Mouse (Mus musculus) forebrain, embryonic 16.5 days (tissue): Measurements from ENCODE around the gene Zfp280c. TPM values are rescaled to one million over a fixed set of nuclear protein-coding genes. Genes with fewer than 3 reads are reported as not detected.
A peak's percentile ranks its signal among the peaks of the same experiment; 100 is the strongest.

Experiments used
- ATAC-seq: fragments of 200-750 bp; cut with Nextera tagmentation; 2 replicates; pipeline ENCODE4 v1.8.0; 2017; ENCODE audit warnings: mild to moderate bottlenecking, moderate library complexity
- H3K27ac ChIP-seq: fragments of 300-500 bp; sonication (generic); 2 replicates; pipeline ENCODE4 v1.5.1; 2014; ENCODE audit warnings: low read length, control low read depth
- H3K27me3 ChIP-seq: fragments of 300-500 bp; sonication (generic); replicated peaks from 2 replicates; pipeline ENCODE4 v1.6.1; 2014; ENCODE audit warnings: low read length; ENCODE audit not compliant: control insufficient read depth, insufficient read depth
- H3K36me3 ChIP-seq: fragments of 300-500 bp; sonication (generic); 2 replicates; pipeline ENCODE4 v1.6.1; 2014; ENCODE audit not compliant: control insufficient read depth, insufficient read depth
- H3K4me1 ChIP-seq: fragments of 300-500 bp; sonication (generic); replicated peaks from 2 replicates; pipeline ENCODE4 v1.6.1; 2014; ENCODE audit warnings: low read length; ENCODE audit not compliant: control insufficient read depth, insufficient read depth
- H3K4me2 ChIP-seq: fragments of 300-500 bp; sonication (generic); 2 replicates; pipeline ENCODE4 v1.6.1; 2014; ENCODE audit warnings: mild to moderate bottlenecking, low read length, control low read depth
- H3K4me3 ChIP-seq: fragments of 300-500 bp; sonication (generic); replicated peaks from 2 replicates; pipeline ENCODE4 v1.5.1; 2014; ENCODE audit warnings: mild to moderate bottlenecking, low read length, control low read depth
- H3K9ac ChIP-seq: fragments of 300-500 bp; sonication (generic); replicated peaks from 2 replicates; pipeline ENCODE4 v1.6.1; 2014; ENCODE audit warnings: low read depth, low read length, control low read depth
- H3K9me3 ChIP-seq: fragments of 300-500 bp; sonication (generic); 2 replicates; pipeline ENCODE4 v1.6.1; 2016; ENCODE audit warnings: low read length; ENCODE audit not compliant: control insufficient read depth
- WGBS: fragments of 180-500 bp; shearing (Covaris S2); extraction: QIAGEN DNeasy Blood & Tissue Kit; methylation state at CpG from one replicate; pipeline ENCODE4 v1.1.7; 2014; 5-methylcytosine and 5-hydroxymethylcytosine counted together
- polyA plus RNA-seq: library from polyadenylated mRNA; unstranded; fragments of >200 nt; fragmentation: Nextera tagmentation; extraction: Ambion mirVana; gene quantifications from 2 replicates; pipeline ENCODE4 v1.2.1, GENCODE M21; 2015

Zfp280c gene
- polyA plus RNA-seq = 12.7 and 13.0 TPM in 2 replicates

DNA sequence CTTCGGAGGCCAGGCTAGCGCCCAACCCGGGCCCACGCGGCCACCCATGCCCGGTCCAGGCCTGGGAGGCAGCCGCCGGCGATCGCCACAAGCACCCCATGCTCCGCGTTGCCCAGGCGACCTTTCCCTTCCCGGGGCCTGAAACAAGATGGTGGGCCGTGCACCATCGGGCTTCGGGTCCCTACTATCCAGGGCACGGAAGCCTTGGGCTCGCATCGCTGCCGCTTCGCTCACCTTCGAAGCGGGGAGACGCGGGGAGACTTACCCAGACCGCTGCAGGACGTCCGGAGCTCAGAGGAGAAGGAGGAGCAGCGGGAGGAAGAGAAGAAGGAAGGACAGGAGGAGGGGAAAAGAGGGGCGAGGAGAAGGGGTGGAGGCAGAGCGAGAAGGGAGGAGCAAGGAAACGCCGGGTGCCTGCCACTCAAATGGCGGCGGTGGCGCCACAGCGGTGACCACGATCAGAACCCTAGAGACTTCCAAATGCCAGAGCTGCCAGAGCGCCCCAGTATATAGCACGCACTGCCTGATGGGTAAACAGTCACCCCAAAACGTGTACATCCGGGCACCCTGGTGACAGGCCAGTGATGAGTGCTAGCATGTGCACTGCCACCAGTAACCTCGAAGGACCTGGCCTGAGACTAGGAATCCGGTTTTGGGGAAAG, at the start of gene Zfp280c:
TSS of gene Zfp280c (minus strand) at position 406 of the 662 bp plus-strand sequence.
- WGBS = 20% methylated on average over 34 of the region's 45 CpGs
- peaks cover 2% of the 10 kb centered on the region; the same call in 1 of the 2 replicates for H3K36me3 ChIP-seq
- H3K4me3 ChIP-seq = peak within 1 kb of the TSS; percentile 64
- peak within 1 kb of the TSS; percentile 52 for H3K4me2 ChIP-seq
- peak within 1 kb of the TSS; percentile 84 for H3K27ac ChIP-seq
- peak; percentile 93 for ATAC-seq
- no peaks in the 10 kb centered on the region for H3K27me3 ChIP-seq
- no peaks in the 10 kb centered on the region for H3K9me3 ChIP-seq
- H3K4me1 ChIP-seq = peaks cover 5% of the 10 kb centered on the region
- H3K9ac ChIP-seq = peak within 1 kb of the TSS; percentile 75

DNA sequence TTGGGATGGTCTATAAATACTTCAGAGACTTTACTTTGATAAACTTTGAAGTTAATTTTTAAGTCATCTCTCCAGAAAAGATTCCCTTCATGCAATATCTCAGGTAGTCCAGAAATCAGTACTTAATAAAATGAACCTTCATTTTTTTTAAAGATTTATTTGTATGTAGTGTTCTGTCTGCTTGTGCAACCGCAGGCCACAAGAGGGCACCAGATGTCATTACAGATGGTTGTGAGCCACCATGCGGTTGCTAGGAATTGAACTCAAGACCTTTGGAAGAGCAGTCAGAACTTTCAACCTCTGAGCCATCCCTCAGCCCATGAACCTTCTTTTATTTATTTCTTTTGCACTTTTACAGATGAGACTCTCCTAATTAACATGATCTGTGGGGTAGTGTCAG, 42.7 kb upstream of the Zfp280c start:
- no peak for ATAC-seq
- H3K27me3 ChIP-seq = no peaks in the 10 kb centered on the region
- 70% methylated on average over 2 of the region's 2 CpGs for WGBS

DNA sequence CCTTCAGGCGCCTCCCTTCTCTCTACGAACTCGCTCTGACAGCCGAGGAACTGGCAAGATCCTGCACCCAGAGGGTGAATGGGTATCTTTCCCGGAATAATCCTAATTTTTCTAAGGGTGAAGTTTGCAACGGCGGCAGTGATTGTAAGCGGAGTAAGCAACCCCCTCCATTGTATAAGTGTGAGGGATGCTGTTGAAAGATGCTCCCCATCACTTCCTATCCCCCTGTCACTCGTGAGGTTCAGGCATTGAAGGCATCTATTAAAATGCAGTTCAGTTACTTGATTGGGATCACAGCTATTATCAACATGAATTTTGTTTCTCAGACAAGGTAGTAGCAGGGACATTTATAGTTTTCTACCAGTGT, 29.7 kb upstream of the Zfp280c start:
- H3K36me3 ChIP-seq = no peaks in the 10 kb centered on the region
- 18% methylated on average over 9 of the region's 9 CpGs for WGBS
- no peaks in the 10 kb centered on the region for H3K9me3 ChIP-seq
- H3K4me3 ChIP-seq = peak overlapping the region; percentile 57
- no peak for ATAC-seq
- peak overlapping the region; percentile 57 for H3K9ac ChIP-seq
- H3K4me2 ChIP-seq = peak overlapping the region; percentile 47
- peak overlapping the region; percentile 90 for H3K27ac ChIP-seq
- no peaks in the 10 kb centered on the region for H3K27me3 ChIP-seq
- H3K4me1 ChIP-seq = peaks cover 3% of the 10 kb centered on the region; the same call in 1 of the 2 replicates

More for the DNA sequence above, 42.7 kb upstream of the Zfp280c start:
- Histone ChIP-seq H3K4me2 (no peak overlapping the region), H3K4me3 (no peak overlapping the region), H3K36me3 (no peaks in the 10 kb centered on the region), H3K9ac (no peak overlapping the region), H3K9me3 (no peaks in the 10 kb centered on the region), H3K4me1 (no peaks in the 10 kb centered on the region), H3K27ac (no peak overlapping the region)

DNA sequence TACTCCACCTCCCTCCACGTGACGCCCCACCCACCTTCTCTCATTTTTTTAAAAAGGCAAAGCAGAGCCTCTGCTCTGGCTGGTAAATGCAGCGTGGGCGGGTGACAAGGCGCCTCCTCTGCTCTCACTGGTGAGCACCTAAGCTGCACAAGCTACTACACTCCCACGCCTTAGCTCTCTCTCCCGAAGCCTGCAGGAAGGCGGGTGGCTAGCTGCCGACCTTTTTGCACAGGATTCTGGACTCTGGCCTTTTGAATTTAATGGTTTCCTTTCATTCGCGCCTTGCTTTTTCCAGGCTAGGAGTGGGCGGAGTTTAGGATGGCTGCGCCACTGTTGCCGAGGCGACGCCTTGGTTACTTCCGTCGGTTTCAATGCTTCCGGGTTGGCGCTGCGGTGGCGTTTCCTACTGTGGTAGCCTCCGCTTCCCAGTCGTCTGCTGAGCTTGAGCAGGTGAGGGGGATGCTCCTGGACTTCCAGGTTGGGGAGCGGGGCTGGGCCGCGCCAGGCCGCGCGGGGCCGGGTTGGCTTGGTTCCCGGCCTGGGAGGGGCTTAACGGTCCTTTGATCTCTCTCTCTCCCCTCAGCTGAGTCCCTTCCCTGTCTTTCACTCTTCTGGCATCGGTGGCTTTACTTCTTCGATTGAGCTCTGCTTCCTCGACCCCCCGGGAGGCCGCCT, 29.2 kb upstream of the Zfp280c start, which contains the start of gene Slc25a14:
TSS of gene Slc25a14 (plus strand) at position 35 of the 675 bp plus-strand sequence.
- H3K4me3 ChIP-seq = peak within 1 kb of the TSS; percentile 57
- WGBS = 15% methylated on average over 38 of the region's 38 CpGs
- no peaks in the 10 kb centered on the region for H3K9me3 ChIP-seq

DNA sequence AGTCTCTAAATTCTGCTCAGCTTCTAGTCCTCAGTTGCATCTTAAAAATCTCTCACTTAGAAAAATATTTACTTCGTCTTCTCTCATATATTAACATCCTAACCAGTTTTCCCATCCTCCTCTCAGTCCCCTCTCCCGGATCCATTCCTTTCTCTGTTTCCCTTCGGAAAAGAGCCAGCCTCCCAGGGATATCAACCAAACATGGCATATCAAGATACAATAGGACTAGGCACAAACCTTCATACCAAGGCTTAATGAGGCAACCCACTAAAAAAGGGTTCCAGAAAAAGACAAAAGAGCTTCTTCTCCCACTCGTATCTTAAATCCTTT, 28.7 kb upstream of the Zfp280c start:
- Histone ChIP-seq H3K4me3 (peak overlapping the region; percentile 57), H3K4me1 (peaks cover 3% of the 10 kb centered on the region; the same call in 1 of the 2 replicates), H3K9ac (peak overlapping the region; percentile 56), H3K27me3 (no peaks in the 10 kb centered on the region), H3K4me2 (peak overlapping the region; percentile 51), H3K36me3 (no peaks in the 10 kb centered on the region), H3K27ac (peak overlapping the region; percentile 90), H3K9me3 (no peaks in the 10 kb centered on the region)
- WGBS = 37% methylated on average over 4 of the region's 4 CpGs
- no peak; the same call in 1 of the 2 replicates for ATAC-seq

More for the DNA sequence above, 29.2 kb upstream of the Zfp280c start, which contains the start of gene Slc25a14:
- H3K4me1 ChIP-seq = peaks cover 3% of the 10 kb centered on the region; the same call in 1 of the 2 replicates
- peak within 1 kb of the TSS; percentile 51 for H3K4me2 ChIP-seq
- peak within 1 kb of the TSS; percentile 57 for H3K9ac ChIP-seq
- H3K36me3 ChIP-seq = no peaks in the 10 kb centered on the region
- peak; percentile 99 for ATAC-seq
- H3K27ac ChIP-seq = peak within 1 kb of the TSS; percentile 90
- H3K27me3 ChIP-seq = no peaks in the 10 kb centered on the region

DNA sequence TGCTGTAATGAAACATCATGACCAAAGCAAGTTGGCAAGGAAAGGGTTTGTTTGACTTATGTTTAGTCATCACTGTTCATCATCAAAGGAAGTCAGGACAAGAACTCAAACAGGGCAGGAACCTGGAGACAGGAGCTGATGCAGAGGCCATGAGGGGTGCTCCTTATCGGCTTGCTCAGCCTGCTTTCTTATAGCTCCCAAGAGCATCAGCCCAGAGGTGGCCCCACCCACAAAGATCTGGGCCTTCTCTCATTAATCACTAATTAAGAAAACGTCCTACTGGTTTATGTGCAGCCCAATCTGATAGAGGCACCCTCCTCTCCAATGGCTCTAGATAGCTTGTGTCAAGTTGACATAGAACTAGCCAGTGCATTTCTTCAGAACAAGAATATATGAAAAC, 10.6 kb upstream of the Zfp280c start:
- Histone ChIP-seq H3K36me3 (no peaks in the 10 kb centered on the region), H3K27me3 (no peaks in the 10 kb centered on the region), H3K4me1 (no peaks in the 10 kb centered on the region), H3K4me3 (no peak overlapping the region), H3K9ac (no peak overlapping the region), H3K9me3 (no peaks in the 10 kb centered on the region), H3K27ac (no peak overlapping the region), H3K4me2 (no peak overlapping the region)
- 52% methylated on average over 2 of the region's 2 CpGs for WGBS
- ATAC-seq = no peak

DNA sequence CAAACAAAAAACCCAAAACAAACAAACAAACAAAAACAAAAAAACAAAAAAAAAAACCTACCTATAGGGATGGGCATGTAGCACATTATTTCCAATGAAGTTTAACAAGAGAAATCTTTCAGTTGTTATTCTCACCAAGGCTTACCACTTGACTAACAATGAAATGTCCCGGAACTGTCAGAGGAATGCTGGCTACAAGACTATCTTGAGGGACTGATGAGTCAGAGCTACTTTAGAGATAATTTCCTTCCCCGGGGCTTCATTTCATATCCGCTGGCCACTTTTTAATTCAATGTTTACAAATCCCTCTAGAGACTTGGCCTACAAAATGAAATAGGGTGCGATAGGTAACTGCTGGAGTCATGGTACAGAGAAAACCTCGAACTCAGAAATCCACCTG, 2.6 kb upstream of the Zfp280c start:
- Histone ChIP-seq H3K27me3 (no peaks in the 10 kb centered on the region), H3K36me3 (no peaks in the 10 kb centered on the region), H3K9me3 (no peaks in the 10 kb centered on the region), H3K4me3 (no peak overlapping the region), H3K4me1 (peaks cover 5% of the 10 kb centered on the region), H3K4me2 (no peak overlapping the region), H3K27ac (no peak overlapping the region), H3K9ac (no peak overlapping the region)
- no peak for ATAC-seq
- WGBS = 84% methylated on average over 5 of the region's 5 CpGs

DNA sequence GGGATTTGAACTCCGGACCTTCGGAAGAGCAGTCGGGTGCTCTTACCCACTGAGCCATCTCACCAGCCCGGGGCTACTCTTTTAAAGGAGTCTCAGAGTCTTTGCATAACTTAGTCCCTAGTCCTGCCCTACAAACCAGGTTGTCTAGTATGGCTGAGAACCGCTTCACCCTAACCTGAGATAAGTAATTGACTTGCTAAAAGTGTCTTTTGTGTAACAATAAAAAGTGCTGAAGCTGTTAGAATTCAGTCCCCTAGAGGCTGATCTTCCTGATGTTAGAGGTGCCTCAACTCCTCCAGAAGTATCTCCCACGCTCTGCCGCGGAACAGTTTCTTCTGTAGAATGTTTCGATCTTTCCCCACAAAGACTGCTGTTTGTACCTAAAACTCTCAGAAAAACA, 1.7 kb upstream of the Zfp280c start:
- no peak overlapping the region for H3K27ac ChIP-seq
- H3K9ac ChIP-seq = no peak overlapping the region
- WGBS = 85% methylated on average over 9 of the region's 9 CpGs
- ATAC-seq = no peak
- peaks cover 5% of the 10 kb centered on the region for H3K4me1 ChIP-seq
- no peaks in the 10 kb centered on the region for H3K27me3 ChIP-seq
- H3K4me3 ChIP-seq = no peak overlapping the region
- H3K4me2 ChIP-seq = no peak overlapping the region
- no peaks in the 10 kb centered on the region for H3K9me3 ChIP-seq
- H3K36me3 ChIP-seq = peaks cover 1% of the 10 kb centered on the region; the same call in 1 of the 2 replicates

DNA sequence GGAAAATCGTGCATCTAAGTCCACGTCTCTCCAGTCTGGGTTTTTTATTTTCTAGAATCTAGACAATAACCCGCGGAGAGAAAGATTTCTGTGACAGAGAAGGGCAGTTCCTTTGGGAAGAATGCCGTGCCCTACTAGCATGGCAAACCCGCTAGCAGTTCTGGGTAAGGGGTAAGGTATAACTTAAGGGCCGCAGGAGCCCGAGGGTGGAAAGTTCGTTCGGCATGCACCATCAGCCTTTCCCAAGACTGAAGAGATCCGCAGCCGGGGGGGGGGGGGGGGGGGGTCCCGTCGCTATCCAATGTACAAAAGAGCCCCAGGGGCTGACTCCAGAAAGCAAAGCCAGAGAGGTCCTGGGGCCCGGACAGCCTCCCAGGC, 594 bp downstream of the Zfp280c start:
- peaks cover 2% of the 10 kb centered on the region; the same call in 1 of the 2 replicates for H3K36me3 ChIP-seq
- peaks cover 5% of the 10 kb centered on the region for H3K4me1 ChIP-seq
- peak overlapping the region; percentile 52 for H3K4me2 ChIP-seq
- H3K9me3 ChIP-seq = no peaks in the 10 kb centered on the region
- H3K4me3 ChIP-seq = peak overlapping the region; percentile 64
- H3K9ac ChIP-seq = peak overlapping the region; percentile 75
- peak overlapping the region; percentile 84 for H3K27ac ChIP-seq
- 24% methylated on average over 9 of the region's 15 CpGs for WGBS
- ATAC-seq = peak; percentile 46
- no peaks in the 10 kb centered on the region for H3K27me3 ChIP-seq
